Comparison of ENCODE assay signal across 19 mouse cellular contexts in genomic region chr15:84549291-84549797, GRCm38 (mm10).
"Had no signal": no experiment of that assay in that cellular context is flagged by ENCODE, and none has a peak within 500 bp of the region (broad histone marks: within the 10 kb centered on the region; RNA-seq: fewer than 3 reads in every experiment).

No protein-coding gene starts in this region.

- H3K36me3 ChIP-seq: intestine, embryonic 15.5 days had no signal

- ATAC-seq: hindbrain, embryonic 16.5 days; intestine, embryonic 15.5 days; liver, postnatal 0 days; lung, postnatal 0 days; midbrain, embryonic 16.5 days had no signal

- H3K9me3 ChIP-seq: intestine, embryonic 15.5 days; midbrain, embryonic 12.5 days; neural tube, embryonic 13.5 days had no signal

- H3K4me3 ChIP-seq: intestine, embryonic 15.5 days; layer of hippocampus, adult 2 months; left cerebral cortex, adult 2 months; midbrain, embryonic 12.5 days; myocyte; neural tube, embryonic 13.5 days had no signal

- H3K27ac ChIP-seq: intestine, embryonic 15.5 days; layer of hippocampus, adult 2 months; left cerebral cortex, adult 2 months; liver, embryonic 14.5 days; macrophage; midbrain, embryonic 12.5 days; neural tube, embryonic 13.5 days had no signal

- H3K4me2 ChIP-seq: intestine, embryonic 15.5 days; lung, embryonic 14.5 days; midbrain, embryonic 12.5 days; neural tube, embryonic 13.5 days had no signal

- H3K9ac ChIP-seq: intestine, embryonic 15.5 days; liver, embryonic 14.5 days; liver, postnatal 0 days; lung, embryonic 14.5 days; midbrain, embryonic 12.5 days; neural tube, embryonic 13.5 days had no signal

- H3K4me1 ChIP-seq: intestine, embryonic 15.5 days had no signal

- DNase-seq: layer of hippocampus, adult 9-11 months; liver, postnatal 0 days; lung, embryonic 14.5 days; retina, postnatal 1 day; right cerebral cortex, postnatal 25 days; spleen, adult 18-20 months; thymus, adult 18-20 months; thymus, postnatal 36 days had no signal

- H3K27me3 ChIP-seq: intestine, embryonic 15.5 days; midbrain, embryonic 12.5 days; neural tube, embryonic 13.5 days had no signal
